Mouse (Mus musculus) fat pad, adult 2 months (tissue): ENCODE measurements around the gene Fbxl2.

Source experiments
- DNase-seq: peaks from one replicate; pipeline ENCODE4 v3.0.0-alpha.2; 2011; ENCODE audit warnings: low read depth, low spot score; ENCODE audit errors: extremely low read depth

Fbxl2 gene

DNA sequence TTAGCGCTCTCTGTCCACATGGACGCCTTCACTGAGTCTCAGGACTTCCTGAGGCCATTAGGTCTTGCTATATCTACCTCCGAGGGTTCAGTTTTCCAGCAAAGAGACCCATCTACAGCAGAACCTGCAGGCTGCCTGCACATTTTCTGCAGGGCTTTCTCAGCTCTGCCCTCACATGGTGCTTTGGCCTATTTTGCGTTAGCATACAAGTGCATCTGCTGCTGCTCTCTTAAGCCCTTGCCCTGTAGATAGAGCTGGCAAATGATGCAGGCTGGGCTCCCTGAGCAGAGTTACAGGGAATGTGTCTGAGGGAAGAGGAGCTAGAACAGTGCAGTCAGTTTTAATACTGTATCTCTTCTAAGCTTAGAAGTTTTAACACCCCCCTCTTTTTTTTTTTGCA, 71.0 kb downstream of the Fbxl2 start:
- no peak for DNase-seq

DNA sequence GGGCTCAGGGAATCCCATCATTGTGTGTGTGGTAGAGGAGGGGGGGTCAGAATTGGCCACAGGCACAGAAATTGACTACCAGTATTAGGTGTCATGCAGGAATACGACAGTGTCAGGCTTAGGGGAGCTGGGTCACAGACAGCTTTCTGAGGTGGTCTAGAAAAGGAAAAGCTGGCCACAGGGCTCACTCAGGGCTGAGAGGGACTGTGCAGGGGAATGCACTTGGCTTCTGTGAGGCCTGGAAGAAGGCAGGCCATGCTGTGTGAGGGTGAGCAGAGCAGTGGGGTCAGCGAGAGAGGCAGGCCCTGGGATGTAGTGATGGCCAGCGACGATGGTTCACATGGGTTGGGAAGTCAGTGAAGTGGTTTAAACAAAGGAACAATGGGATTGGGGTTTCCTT, 72.1 kb downstream of the Fbxl2 start:
- DNase-seq = no peak

DNA sequence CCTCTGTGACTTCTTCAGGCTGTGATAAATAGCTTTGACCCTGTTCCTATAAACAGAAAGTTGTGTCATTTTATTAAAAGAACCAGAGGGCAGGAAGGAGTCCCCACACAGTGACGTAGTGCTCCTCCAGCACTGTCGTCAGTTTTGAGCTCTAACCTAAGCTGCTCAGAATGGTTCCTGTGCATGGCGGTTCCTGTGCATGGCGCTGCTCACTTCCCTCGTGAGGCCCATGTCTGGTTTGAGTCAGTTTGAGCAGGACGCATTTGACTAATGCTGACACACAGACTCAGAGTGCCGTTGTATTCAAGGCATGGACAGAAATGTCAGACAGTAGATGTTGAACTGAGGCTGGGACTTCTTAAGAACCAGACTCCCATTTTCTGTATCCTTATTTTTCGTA, 74.4 kb downstream of the Fbxl2 start:
- no peak for DNase-seq

DNA sequence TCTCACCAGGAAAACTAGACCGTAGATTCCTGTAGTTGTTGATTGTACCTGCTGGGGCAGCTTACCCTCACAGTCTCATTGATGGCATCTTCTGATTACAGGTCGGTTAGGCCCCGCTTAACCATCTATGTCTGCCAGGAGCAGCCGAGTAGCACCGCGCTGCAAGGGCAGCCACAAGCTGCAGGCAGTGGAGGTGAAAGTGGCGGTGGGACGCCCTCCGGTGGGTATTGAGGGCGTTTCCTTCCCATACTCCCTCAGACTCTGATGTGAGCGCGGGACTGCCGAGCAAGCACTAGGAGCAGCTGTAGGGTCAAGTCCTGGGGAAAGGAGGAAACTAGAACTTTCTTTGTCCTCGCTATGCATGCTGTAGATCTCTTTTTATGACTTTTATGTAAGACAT, 76.0 kb downstream of the Fbxl2 start:
- no peak for DNase-seq

DNA sequence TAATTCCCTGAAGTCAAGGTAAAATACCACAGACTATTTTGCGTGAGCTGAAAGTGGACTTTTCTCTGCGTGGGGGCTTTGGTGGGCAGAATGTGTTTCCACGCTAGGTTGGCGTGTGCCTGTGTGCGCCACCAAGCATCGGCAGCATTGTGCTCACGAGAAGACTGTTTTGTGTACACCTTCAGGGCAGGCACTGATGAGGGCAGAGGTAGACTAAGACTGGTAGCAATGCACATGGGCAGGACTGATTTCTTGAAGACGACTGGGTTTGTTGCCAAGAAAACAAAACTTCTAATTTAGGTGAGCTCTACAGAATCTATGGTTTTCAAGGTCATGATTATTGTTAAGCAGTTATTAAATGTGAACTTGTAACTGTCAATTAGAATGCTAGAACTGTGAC, 76.6 kb downstream of the Fbxl2 start:
- no peak for DNase-seq

DNA sequence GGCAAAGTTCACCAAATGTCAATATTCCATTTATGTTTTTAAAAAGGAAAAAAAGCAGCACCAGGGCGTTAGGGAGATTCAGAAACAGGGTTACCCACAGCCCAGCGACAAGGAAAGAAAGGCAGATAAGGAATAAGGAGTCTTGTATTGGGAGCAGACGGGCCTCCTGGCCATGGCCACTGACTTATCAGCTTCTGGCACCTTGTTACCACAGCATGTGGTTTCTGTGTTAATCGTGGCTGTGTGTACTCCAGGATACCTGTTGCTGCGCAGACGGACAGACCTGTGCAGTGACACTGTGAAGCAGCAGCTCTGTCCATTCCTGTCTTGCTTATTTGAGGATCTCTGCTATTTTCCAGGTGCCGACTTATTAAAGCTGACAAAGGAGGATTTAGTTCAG, 77.0 kb downstream of the Fbxl2 start:
- DNase-seq = no peak

DNA sequence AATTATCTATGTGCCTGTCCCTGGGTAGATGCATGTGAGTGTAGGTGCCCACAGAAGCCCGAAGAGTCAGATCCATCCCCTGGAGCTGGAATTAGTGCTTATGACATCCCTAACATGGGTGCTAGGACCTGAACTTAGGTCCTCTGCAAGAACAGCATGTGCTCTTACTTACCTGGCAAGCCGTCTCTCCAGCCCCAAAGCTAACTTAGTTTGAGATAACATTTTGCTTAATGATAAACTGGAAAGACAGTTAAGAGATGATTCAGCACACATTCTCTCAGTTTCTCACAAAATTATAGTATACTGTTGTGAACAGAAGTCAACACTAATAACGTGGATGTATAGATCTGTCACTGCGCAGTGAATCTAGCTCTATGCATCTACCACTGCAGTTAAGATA, 79.2 kb downstream of the Fbxl2 start:
- no peak for DNase-seq

DNA sequence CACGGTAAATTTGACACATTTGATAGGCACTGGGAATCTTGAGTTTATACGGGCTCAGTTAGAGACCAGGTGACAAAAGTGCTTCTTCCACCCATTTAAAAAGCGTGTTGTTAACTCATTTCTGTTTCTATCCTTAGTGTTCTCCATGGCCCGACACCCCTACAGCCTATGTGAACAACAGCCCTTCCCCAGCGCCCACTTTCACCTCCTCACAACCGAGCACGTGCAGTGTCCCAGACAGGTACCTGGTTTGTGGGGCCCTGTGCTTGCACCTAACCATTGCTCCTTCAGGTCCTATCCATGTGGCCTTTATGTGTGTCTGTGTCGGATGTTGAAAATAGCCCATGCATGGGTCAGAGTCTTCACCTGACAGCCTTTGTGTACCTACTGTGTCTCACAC, 81.6 kb downstream of the Fbxl2 start:
- no peak for DNase-seq

DNA sequence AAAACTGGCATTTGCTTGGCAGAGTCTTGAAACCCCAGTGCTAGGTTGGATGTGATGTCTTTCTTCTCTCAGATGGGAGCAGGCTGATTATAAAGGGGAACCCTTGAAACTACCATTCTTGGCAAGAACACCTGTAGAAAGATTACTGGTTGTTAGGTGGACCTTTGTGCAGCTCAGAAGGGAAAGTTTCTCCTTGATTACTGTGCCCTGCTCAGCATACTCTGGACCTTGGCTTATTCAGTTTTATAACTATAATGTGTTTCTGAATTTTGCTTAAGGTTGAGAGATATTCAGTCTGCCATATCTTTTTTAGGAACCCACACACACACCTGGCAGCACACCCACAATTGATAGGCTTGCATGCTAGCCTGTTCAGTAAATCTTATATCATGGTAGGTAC, 82.3 kb downstream of the Fbxl2 start:
- DNase-seq = no peak

DNA sequence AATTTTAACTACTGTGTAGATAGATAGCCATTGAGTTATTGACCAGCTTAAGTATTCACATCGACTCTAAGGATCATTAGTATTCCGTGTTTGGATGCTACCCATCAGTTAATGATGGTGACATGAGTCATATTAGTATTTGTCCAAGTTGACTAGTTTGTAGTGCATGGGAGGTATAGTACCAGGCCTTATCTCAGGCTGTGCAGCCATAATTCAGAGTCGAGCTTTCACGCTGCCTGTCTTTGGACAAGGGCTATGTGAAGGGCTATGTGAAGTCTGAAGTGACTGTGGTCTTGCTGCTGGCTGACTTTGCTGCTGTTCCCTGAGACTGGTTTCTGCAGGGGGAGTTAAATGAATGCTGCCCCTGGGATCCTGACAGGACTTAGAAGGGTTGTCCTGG, 88.2 kb downstream of the Fbxl2 start:
- no peak for DNase-seq

DNA sequence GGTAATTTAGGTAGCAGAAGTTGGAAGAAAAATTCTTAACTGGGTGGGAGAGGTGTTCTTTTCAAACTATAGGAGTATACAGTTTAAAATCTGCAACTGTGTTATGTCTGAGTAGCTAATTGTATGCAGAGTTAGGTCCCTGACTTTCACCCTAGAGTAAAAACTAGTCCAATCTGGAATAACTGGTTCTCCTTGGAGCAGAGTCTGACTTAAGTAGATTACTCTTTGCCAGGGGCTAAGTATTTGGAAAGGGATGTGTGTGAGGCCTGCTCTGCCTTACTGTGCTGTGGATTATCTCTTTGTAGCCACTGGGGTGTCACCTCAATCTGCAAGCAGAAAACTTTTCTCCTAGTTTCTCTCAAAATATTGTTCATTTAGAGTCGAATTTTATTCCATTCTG, 98.8 kb downstream of the Fbxl2 start:
- peak; percentile 88 for DNase-seq

DNA sequence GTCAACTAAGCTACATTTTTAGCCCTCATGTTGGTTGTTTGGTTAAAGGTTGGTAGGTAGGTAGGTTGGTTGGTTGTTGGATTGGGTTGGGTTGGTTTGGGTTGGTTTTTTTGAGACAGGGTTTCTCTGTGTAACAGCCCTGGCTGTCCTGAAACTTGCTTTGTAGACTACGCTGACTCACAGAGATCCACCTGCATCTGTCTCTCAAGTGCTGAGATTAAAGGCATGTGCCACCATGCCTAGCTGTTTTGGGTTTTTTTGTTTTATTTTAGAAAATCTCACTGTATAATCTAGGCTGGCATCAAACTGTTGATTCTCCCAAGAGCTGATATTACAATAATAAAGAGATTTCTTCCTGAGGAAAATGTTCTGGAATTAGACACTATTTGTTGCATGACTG, 102.6 kb downstream of the Fbxl2 start:
- DNase-seq = no peak

DNA sequence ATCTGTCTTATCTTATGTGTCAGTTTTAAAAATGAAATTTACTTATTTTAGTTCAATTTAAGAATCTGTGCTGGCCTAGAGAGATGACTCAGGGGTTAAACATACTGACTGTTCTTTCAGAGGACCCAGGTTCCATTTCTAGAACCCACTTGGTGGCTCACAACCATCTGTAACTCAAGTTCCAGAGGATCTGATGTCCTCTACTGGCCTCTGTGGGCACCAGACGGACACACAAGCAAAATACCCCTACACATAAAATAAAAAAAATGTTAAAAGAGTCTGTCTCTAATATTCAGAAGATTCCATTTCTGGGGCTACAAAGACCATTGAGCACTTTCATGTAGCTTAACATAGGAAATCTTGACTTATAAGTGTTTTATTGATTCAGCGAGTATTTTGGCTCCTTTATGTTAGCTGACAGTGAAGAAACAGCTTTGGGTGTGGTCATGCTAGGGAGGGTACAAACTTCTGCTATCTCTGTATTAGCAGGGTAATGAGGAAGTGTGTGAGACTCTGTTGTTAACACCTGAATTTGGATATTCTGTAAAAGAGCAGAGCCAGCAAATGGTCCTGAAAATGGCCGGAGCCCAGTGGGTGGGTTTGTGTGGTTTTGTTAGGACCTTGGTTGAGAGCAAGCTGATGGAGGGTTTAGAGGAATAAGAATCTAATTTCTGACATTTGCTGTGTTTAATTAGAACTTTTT, 104.7 kb downstream of the Fbxl2 start:
- DNase-seq = no peak

DNA sequence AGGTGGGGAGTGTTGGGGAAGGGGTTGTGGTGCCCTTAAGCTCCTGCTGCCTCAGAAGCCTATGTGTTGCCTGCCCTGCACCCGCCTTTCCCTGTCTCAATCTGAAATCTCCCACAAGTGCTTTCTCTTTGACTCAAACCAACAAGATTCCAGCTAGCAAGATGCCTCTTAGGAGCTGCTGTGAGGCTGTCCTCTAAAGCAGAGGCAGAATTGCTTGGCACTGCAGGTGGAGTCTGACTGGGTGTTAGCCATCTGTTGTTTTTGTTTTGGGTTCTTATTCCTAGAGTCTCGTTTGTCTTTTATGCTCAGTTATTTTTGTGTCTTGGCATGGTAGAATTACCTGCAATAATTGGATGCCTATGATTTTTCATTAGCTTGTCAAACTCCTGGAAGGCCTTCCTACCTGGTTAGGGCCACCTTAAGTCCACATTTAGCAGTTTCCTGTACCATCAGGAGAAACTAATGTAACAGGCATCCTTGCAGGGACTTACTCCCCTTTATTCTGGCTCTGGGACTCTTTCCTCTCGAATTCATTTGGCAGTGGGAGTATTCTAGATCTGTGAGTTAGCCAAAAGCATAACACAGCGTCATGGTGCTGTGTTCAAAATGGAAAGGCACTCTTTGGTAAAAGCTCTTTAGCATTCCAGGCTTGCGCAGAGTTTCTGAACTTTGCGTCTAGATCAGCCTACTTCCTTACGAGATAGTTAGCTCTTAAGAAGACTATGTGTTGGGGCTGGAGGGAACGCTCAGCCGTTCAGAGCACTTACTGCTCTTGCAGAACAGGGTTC, 106.7 kb downstream of the Fbxl2 start:
- DNase-seq = no peak

DNA sequence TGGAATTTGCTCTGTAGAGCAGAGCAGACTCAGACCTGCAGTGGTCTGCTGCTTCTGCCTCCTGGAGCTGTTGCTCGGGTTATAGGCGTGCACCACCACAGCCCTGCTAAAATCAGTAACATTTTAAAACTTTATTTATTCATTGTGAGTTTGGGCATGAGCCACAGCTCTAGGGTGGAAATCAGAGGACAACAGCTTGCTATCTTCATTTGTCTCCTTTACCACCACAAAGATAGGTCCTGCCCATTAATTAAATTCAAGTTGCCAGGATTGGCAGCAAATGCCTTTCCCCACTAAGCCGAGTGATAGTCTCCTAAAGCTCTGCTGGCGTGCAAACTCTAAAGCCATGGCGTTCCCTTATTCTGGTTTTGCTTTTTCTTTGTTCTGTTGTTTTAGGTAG, 110.4 kb downstream of the Fbxl2 start:
- DNase-seq = no peak

DNA sequence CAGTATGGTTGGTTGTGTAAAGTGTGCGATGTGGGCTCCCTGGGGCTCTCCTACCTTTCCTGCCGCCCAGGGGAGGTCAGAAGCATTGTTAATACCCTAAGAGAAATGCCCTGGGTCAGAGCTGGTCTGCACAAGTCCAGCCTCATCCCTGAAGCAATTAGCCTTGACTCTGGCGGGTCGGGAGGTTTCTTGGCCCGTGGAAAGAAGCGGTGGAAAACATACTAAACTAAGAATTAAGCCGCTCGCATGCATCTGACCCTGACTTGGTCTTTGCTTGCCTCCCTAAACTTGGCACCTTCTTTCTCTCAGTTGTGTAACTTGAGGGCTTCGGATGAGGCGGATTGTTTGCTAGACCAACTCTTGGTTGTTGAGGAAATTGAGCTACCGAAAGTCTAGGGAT, 113.5 kb downstream of the Fbxl2 start:
- no peak for DNase-seq

DNA sequence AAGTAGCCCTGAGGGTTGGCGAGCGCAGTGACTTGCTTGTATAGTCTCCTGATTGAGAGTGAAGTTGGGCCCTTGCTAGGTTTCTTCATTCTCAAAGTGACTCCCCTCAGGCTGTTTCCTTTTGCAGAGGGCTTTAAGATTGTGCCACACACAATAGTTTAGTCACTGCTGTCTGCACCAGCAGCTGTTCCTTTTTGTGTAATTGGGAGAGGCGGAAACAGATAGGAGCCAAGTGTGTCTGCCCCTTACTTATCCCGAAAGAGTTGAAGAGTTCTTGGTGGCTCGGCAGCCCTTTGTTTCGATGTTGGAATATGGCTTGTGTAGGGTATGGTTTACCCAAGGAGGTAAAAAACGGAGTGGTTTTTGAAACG, 113.9 kb downstream of the Fbxl2 start:
- DNase-seq = peak; percentile 86

DNA sequence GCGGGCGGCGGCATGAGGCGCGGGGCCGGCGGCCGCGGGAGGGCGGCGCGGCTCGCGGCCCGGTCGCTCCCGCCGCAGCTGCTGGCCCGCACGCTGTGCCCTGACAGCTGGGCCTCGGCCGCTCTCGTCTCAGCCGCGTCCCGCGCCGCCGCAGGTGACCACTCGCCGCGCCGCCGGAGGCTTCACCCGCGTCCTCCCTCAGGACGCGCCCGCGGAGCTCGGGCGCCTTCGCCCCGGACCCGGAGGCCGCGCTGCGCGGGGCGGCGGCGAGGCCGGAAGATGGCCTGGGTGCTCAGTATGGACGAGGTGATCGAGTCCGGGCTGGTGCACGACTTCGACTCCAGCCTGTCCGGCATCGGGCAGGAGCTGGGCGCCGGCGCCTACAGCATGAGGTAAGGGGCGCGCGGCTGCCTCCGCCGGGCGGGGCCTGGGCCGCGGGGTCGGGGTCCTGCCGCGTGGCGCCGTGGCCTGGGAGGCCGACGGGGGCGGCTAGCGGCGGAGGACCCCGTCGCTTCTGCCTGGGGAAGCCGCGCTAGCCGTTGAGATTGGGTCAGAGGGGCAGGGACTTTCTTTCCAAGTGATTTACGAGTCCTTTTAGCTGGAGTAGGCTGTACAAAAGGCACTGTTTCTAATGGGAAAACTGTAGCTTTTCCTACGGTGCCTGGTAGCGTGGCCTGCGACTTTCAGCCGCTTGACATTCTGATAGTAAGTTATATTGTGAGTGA, 114.5 kb downstream of the Fbxl2 start:
- no peak for DNase-seq

DNA sequence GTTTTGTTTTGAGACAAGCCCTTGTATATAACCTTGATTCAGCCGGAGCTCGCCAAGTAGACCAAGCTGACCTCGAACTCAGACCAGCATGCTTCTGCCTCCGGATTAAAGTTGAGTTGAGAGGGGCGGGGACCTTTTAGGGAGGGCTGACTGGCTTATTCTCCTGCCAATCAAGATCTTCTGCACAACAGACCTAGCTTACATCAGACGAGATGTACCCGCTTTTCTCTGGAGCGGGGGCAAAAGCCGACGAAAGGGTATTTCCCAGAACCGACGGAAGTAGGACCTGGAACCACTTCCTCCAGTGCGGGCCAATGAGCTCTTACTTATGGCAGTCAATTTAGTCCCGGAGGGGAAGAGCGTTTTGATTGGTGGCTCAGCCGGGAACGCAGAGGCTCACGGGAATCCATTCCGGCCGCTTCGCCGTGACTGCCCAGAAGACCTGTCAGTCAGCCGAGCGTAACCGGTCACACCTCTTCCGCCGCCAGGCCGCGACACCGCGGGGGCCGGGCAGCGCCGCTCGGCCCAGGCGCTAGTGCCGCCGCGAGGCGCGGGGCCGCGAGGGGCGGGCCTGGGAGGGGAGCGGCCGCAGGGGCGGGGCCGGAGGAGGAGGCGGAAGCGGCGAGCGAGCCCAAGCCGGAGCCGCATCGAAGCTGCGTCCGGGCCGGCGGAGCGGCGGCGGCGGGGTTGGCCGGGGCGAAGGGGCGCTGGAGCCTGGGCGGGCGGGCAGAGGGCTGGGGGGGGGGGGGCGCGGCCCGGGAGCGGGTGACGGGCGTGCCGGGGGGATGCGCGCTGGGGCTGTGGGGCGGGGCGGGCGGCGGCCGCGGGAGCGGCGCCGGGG, 115.2 kb downstream of the Fbxl2 start, which contains the start of gene Ubp1:
TSS of gene Ubp1 (plus strand) at position 401 of the 841 bp plus-strand sequence.
- peak; percentile 98 for DNase-seq

DNA sequence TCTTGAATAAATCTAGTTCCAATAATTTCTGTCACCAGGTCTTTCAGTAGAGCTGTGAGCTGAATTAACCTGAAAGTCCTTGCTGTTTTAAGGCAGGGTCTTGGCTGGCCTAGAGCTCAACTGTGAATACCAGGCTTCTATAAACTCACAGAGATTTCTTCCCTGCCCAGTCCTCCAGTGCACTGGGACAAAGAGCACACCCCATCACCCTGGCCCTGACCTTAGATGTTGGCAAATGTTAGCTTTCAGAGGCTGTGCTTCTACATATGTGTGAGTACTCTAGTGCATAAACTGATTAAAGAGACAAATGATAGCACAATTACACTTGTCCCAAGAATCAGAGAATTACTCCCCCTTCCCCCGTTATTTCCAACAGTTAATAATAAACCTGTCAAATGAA, 116.3 kb downstream of the Fbxl2 start:
- DNase-seq = no peak

DNA sequence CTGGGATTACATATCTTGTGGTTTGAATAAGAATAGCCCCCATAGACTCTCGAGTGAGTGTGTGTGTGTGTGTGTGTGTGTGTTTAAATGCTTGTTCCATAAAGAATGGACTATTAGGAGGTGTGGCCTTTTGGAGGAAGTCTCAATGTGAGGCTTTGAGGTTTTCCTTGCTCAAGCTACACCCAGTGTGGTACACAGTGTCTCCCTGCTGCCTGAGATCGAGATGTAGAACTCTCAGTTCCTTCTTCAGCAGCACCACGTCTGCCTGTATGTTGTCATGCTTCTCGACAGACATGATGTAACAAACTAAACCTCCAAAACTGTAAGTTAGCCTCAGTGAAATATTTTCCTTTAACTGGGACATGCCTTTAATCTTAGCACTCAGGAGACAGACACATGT, 117.4 kb downstream of the Fbxl2 start:
- DNase-seq = no peak
